Mouse (Mus musculus) layer of hippocampus, adult 8-10 months (tissue): ENCODE results near the gene Fam71e1. TPM values are rescaled to one million over a fixed set of nuclear protein-coding genes. Genes with fewer than 3 reads are reported as not detected.
A peak's percentile ranks its signal among the peaks of the same experiment; 100 is the strongest.

Experiments used
- DNase-seq, 2 experiments: peaks; one replicate each; pipeline ENCODE4 v3.0.0; 2022; ENCODE audit warnings: low spot score in 2 of 2
- total RNA-seq, 4 experiments: library from RNA; stranded (reverse); gene quantifications; 2 replicates each; pipeline ENCODE4 v1.2.4; 2022

Gene Fam71e1
- total RNA-seq, 4 experiments from 2014 or later = 15.5 to 21.6 (median 19.0) TPM

DNA sequence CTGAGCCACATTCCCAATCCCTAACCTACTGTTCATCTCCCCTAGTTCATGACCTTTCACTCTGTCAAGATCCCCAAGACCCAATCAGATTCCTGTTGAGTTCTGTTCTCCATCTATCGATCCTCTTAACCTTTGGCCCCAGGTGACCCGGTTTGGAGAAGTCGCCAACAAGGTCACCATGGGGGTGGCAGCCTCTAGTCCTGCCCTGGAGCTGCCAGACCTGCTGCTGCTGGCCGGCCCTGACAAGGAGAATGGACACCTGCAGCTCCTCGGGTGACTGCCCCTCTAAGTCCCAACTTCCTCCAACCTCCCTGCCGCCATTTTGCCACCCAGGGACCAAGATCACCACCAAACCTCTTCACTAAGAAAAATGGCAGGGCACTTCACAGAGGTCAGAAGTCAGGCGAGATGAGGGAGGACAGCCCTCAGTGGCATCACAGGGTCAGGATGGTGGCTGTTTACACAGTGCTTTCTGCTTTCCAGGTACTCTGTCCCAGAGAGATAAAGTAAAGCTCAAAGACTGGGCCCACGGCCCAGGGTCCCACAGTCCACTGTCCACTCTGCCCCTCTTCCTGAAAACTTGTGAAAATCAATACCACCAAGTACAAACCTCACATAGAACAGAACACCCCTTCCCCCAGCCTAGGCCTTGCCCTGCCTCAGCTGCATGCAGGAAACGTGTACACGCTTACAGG is 1.1 kb downstream of the Fam71e1 start:
- DNase-seq = no peak

GRCm38 (mm10) chr7:44498922-44499321 is 2.5 kb downstream of the Fam71e1 start:
- DNase-seq = no peak

- DNase-seq = no peak
Measured at GRCm38 (mm10) chr7:44500046-44500445, 3.7 kb downstream of the Fam71e1 start.

DNA sequence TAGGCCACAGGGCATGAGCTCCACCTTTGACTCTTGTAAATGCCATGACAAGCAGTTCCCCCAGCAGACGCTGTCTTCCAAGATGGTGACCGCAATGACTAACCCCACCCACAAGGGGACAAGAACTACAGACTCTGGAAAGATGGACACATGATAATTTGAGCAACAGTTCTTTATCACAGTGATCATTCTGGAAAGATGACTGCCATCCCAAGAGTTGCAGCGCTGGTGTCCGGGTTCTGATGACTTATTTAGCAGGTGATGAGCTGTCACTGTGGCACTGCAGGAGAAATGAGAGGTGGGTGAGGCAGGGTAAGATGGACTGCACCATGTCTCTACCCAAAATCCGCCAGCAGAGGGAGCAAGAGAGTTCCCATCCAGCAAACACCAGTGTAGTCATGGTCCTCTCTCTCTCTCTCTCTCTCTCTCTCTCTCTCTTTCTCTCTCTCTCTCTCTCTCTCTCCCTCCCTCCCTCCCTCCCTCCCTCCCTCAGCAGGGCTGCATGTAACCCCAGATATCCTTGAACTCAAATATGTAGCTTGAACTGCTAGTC is 5.3 kb downstream of the Fam71e1 start:
- peak in 1 of 2 experiments; percentile 75 for DNase-seq

DNA sequence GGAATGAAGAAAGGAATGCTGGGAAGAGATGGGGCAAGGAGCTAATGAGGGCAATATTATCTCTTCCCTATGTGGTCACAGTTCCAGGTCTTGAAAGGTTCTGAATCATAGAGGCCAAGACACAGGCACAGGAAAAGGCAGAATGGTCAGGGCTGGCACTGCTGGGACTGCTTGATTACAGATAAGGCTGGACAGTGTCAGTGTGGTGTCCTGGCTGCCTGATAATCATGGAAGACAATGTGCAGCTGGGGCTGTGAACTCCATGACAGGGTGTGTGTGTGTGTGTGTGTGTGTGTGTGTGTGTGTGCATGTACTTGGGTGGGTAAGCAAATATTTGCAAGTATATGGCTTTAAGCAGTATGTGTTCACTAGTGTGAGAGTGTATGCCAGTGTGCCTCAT is 11.1 kb downstream of the Fam71e1 start:
- DNase-seq = no peak

DNA sequence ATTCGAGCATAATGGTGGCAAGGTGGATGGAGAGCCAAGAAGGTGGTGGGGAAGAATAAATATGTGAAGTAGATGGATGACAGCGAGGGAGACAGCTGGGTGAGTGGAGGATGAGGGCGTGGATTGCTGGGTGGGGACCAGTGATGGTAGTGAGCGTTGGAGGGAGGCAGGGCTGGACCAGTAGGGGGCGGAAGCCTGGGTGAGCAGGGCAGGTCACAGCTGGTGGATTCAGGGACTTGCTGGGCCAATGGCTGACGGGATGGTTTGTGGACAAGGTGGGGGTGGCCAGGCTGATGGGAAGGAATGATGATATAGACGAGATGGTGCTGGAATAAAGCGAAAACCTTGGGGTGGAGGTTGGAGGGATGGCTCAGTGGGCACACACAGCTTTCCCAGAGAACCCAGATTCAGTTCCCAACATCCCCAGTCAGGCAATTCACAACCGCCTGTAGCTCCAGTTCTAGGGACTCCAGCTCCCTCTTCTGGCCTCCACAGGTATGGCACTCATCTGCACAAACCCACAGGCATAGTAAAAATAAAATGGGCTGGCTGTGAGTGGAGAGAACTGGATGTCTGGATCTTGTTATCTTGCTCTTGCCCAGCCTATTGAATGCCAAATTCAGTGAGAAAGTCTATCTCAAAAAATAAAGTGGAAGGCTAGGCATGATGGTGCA is 23.0 kb downstream of the Fam71e1 start:
- DNase-seq = no peak

- no peak for DNase-seq
Measured at GRCm38 (mm10) chr7:44520990-44521389, 24.6 kb downstream of the Fam71e1 start.

- DNase-seq = peak in 1 of 2 experiments; percentile 45
Measured at GRCm38 (mm10) chr7:44521710-44522109, 25.3 kb downstream of the Fam71e1 start.

DNA sequence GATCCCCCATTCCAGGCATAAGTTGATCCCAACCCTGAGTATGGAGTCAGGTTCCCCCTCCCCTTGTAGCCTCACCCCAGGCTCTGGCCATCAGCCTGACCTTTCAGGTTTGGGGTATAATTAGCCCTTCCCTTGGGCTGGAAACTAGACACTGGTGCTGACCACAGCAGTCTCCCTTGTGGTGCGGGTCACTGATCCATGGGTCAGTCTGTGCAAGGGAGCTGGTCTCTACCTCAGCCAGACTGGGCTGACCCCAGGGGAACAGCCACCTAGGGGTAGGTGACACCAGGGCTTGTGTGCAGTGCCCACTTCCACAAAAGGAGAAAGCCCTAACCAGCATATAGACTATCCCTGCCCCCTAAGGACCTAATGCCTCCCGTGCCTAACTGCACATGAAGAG is 26.7 kb downstream of the Fam71e1 start:
- no peak for DNase-seq

- no peak for DNase-seq
Measured at GRCm38 (mm10) chr7:44524502-44524901, 28.1 kb downstream of the Fam71e1 start, which contains the start of gene Mybpc2. TSS of gene Mybpc2 (minus strand) at chr7:44524656.

DNA sequence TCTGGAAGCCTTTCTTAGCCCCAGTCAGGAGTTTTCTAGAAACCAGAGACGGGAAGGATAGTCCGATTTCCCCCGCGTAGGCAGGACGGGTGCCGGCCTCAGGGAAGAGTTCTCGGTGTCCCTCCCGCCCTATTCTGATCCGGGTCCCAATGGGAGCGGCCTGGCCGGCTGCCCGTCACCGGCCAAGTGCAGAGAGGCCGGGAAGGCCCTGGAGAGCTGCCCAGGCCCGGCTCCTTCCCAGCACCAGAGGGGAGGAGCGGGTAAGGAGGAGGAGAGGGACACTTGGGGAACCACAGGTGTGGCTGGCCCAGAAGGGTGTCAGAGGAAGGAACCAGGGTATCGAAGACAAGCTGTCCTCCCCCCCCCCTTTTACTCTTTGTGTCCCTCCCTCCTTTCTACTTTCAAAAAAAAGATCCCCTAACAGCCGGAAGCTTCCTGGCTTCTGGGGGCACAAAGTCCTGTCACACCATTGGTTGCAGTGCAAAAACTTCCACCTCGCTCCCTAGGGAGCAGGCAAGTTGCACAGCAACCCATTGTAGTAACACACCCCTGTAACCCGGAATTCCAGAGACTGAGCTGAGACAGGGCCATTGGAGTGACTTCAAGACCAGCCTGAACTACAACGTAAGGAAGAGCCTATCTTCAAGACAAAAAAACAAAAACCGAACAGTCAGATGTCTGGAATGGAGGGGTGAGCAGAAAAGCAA is 28.9 kb downstream of the Fam71e1 start:
- peak in 1 of 2 experiments; percentile 38 for DNase-seq

- DNase-seq = no peak
Measured at GRCm38 (mm10) chr7:44526414-44527154, 30.2 kb downstream of the Fam71e1 start.

- DNase-seq = peak; percentile 56 to 77
Measured at GRCm38 (mm10) chr7:44527483-44528398, 31.4 kb downstream of the Fam71e1 start.

DNA sequence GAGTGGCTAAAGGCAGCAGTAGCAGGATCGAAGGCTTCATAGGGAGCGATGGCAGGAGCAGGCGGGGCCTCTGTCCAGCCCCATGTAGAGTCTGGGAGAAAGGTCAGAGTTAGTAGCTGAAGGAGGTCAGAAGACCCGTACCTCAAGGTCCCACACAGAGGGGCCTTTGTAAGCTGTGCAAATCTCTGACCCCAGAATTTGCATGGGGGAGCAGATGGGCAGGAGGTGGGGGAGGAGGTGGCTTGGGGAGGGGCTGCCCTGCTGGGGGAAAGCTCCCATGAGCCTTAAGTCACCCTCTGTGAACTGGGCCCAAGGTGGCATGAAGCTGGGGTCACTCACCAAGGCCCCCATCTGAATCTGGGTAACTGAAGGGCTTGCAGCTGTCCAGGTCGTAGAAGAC is 33.1 kb downstream of the Fam71e1 start:
- no peak for DNase-seq

DNA sequence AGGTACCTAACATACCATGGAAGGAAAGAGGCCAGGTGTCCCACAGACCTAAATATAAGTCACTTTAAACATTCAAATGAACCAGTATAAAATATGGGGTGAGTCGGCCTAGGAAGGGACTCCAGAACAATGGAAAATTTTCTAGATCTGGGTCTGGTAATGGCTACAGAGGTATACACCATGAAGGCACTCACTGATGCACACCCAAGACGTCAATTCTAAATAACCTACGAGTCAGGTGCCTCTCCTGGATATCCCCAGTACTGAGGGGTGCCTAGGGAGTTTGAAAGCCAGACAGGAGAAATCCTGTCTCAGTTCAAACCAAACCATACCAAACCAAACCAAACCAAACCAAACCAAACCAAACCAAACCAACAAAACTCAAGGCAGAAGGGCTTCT is 34.1 kb downstream of the Fam71e1 start:
- no peak for DNase-seq

DNA sequence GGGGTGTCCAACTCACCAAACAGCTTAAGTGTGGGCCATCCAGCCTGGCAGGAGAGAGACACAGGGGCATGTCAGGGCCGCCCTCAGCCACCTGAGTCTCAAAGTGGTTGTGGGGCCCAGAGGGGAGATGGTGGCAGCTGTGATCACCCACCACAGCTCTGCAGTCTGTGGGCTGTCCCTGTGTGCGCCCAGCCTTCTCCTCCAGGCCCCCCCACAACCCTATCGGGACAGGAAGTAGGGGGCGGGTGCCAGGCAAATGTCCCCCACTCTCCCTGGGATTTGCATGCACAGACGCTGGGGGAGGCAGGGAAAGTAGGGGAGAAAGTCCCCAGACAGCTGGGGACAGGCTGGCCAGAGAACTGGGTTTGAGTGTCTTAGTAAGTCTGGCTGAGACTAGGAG is 34.8 kb downstream of the Fam71e1 start:
- DNase-seq = no peak

DNA sequence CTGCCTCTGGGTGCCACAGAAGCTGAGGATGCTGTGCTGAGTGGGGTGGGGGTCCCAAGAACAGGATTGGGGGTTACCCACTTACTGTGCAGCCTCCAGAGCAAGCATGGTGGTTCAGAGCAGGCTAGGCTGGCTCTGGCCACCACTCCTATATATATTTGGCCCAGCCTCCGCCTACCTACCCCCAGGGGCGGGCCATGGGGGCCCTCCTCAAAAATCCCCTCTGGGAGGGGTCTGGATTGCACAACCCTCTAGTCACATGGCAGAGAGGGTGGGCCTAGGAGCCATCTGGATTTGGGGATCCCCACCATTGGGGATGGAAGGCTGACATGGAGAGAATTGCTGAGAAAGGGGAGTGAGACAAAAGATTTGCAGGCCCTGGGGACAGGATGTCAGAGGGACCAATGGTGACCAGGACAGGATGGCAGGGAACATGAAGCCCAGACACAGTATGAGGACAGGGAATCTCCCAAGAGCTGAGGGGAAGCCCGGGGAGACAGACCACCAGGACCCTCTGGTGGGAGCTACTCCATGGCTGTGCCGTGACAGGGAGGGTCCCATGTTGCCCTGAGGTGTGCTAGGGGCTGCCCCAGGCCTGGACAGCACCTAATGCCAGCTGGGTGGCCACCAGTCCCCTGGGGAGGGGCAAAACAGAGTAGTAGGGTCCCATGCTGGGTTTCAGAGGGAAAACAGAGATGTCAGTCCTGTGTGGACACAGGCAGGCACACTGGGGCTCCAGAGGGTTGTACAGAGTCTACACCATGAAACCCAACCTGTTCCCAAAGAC is 35.8 kb downstream of the Fam71e1 start, which contains the start of gene Spib:
Spib (minus strand) TSS at position 126 of the 787 bp plus-strand sequence.
- DNase-seq = no peak

GRCm38 (mm10) chr7:44532918-44533745 is 36.8 kb downstream of the Fam71e1 start:
- no peak for DNase-seq

DNA sequence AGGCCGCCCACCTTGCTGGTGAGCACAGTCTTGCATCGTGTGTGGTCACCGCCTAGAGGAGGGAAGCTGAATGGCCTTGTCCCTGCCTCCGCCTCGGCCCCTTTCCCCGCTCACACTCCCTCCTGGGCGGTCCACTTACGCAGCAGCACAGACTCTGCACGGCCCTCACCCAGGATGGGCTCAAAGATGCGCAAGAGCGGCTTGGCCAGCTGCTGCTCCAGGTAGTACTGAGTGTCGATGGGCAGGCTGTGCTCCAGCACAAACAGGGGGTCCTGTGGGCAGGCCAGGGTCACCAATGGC is 37.3 kb downstream of the Fam71e1 start:
- DNase-seq = no peak
